Mouse (Mus musculus) lung, postnatal 0 days (tissue): Measurements from ENCODE around the gene Shroom1. TPM values are rescaled to one million over a fixed set of nuclear protein-coding genes. Genes with fewer than 3 reads are reported as not detected.

ENCODE experiments used
- ATAC-seq: fragments of 200-750 bp; cut with Nextera tagmentation; 2 replicates; pipeline ENCODE4 v1.8.0; 2017; ENCODE audit warnings: moderate library complexity
- DNase-seq: peaks from one replicate; pipeline ENCODE4 v3.0.0-alpha.2; 2016; ENCODE audit warnings: low spot score
- H3K27ac ChIP-seq: fragments of 300-500 bp; sonication (generic); 2 replicates; pipeline ENCODE4 v1.5.1; 2014; ENCODE audit warnings: antibody characterized with exemption, mild to moderate bottlenecking, low read length, mixed read lengths
- H3K27me3 ChIP-seq: fragments of 300-500 bp; sonication (generic); replicated peaks from 2 replicates; pipeline ENCODE4 v1.6.1; 2014; ENCODE audit warnings: low read length, mixed read lengths; ENCODE audit not compliant: insufficient read depth
- H3K36me3 ChIP-seq: fragments of 300-500 bp; sonication (generic); 2 replicates; pipeline ENCODE4 v1.6.1; 2014; ENCODE audit warnings: low read length, mixed read lengths; ENCODE audit not compliant: insufficient read depth
- H3K4me1 ChIP-seq: fragments of 300-500 bp; sonication (generic); 2 replicates; pipeline ENCODE4 v1.6.1; 2014; ENCODE audit warnings: antibody characterized with exemption, low read depth, low read length, mixed read lengths; ENCODE audit not compliant: insufficient read depth
- H3K4me2 ChIP-seq: fragments of 300-500 bp; sonication (generic); replicated peaks from 2 replicates; pipeline ENCODE4 v1.6.1; 2014; ENCODE audit warnings: low read depth, mild to moderate bottlenecking, low read length, moderate library complexity, mixed read lengths
- H3K4me3 ChIP-seq: fragments of 300-500 bp; sonication (generic); 2 replicates; pipeline ENCODE4 v1.5.1; 2014; ENCODE audit warnings: low read depth, low read length
- H3K9ac ChIP-seq: fragments of 300-500 bp; sonication (generic); replicated peaks from 2 replicates; pipeline ENCODE4 v1.6.1; 2014; ENCODE audit warnings: low read depth, mild to moderate bottlenecking
- H3K9me3 ChIP-seq: fragments of 300-500 bp; sonication (generic); 2 replicates; pipeline ENCODE4 v1.6.1; 2016; ENCODE audit warnings: low read length, mixed read lengths
- CTCF ChIP-seq: IDR thresholded peaks from 2 replicates; pipeline ENCODE4 v1.5.1; 2016; ENCODE audit warnings: antibody characterized with exemption, mild to moderate bottlenecking
- EP300 ChIP-seq: IDR thresholded peaks from 2 replicates; pipeline ENCODE4 v1.6.1; 2016; ENCODE audit warnings: antibody characterized with exemption, mild to moderate bottlenecking, control low read depth
- WGBS: fragments of 180-500 bp; shearing (Covaris S2); extraction: QIAGEN DNeasy Blood & Tissue Kit; methylation state at CpG from one replicate; pipeline ENCODE4 v1.1.7; 2014; 5-methylcytosine and 5-hydroxymethylcytosine counted together
- polyA plus RNA-seq: library from polyadenylated mRNA; unstranded; fragments of >200 nt; fragmentation: Nextera tagmentation; extraction: Ambion mirVana; gene quantifications from 2 replicates; pipeline ENCODE4 v1.2.1, GENCODE M21; 2015

The Shroom1 gene
- polyA plus RNA-seq, 1 experiment from 2014 or later, result 0.88 TPM

GRCm38 (mm10) chr11:53469968-53470695 is 13.1 kb downstream of the Shroom1 start, which contains the start of gene Gm9837:
Gene Gm9837, minus strand, starts transcription at chr11:53470479.
- 4% methylated on average over 29 of the region's 29 CpGs for WGBS
- Histone ChIP-seq H3K4me3 (no peak within 1 kb of the TSS), H3K9ac (no peak within 1 kb of the TSS), H3K27ac (no peak within 1 kb of the TSS), H3K4me1 (0 out of 2 replicates have a peak, but pooled peaks cover 6% of the 10 kb centered on the region), H3K9me3 (no peaks in the 10 kb centered on the region), H3K36me3 (no peaks in the 10 kb centered on the region), H3K4me2 (peak within 1 kb of the TSS; percentile 3; the same call in 1 of the 2 replicates), H3K27me3 (peaks cover 32% of the 10 kb centered on the region; the same call in 1 of the 2 replicates)
- TF ChIP-seq EP300 (no peak), CTCF (peak; percentile 97)
- DNase-seq, result peak; percentile 90
- peak; percentile 85 for ATAC-seq

- Histone ChIP-seq H3K9ac (no peak overlapping the region), H3K4me2 (no peak overlapping the region), H3K9me3 (no peaks in the 10 kb centered on the region), H3K27ac (no peak overlapping the region), H3K27me3 (peaks cover 35% of the 10 kb centered on the region; the same call in 1 of the 2 replicates), H3K4me3 (no peak overlapping the region), H3K4me1 (no peaks in the 10 kb centered on the region), H3K36me3 (no peaks in the 10 kb centered on the region)
- DNase-seq, result no peak
- no peak for ATAC-seq
- no peak for TF ChIP-seq EP300
- peak; percentile 36 for TF ChIP-seq CTCF
- 76% methylated on average over 3 of the region's 3 CpGs for WGBS
Measured at GRCm38 (mm10) chr11:53472709-53473108, 15.7 kb downstream of the Shroom1 start.

- peaks cover 58% of the 10 kb centered on the region for H3K27me3 ChIP-seq
- no peak overlapping the region for H3K4me2 ChIP-seq
- WGBS, result 25% methylated on average over 8 of the region's 8 CpGs
- ATAC-seq (no peak), DNase-seq (no peak)
- H3K36me3 ChIP-seq, result no peaks in the 10 kb centered on the region
- H3K4me3 ChIP-seq, result no peak overlapping the region
- no peak for TF ChIP-seq CTCF
- no peak for TF ChIP-seq EP300
- H3K9me3 ChIP-seq, result no peaks in the 10 kb centered on the region
- H3K4me1 ChIP-seq, result no peaks in the 10 kb centered on the region; the same call in 1 of the 2 replicates
- H3K27ac ChIP-seq, result no peak overlapping the region
- H3K9ac ChIP-seq, result no peak overlapping the region
Measured at GRCm38 (mm10) chr11:53475620-53476019, 18.6 kb downstream of the Shroom1 start.

GRCm38 (mm10) chr11:53477833-53478232 is 20.8 kb downstream of the Shroom1 start:
- 44% methylated on average over 7 of the region's 7 CpGs for WGBS
- H3K4me2 ChIP-seq, result no peak overlapping the region
- no peak for TF ChIP-seq EP300
- TF ChIP-seq CTCF, result no peak
- no peaks in the 10 kb centered on the region for H3K9me3 ChIP-seq
- H3K4me1 ChIP-seq, result no peaks in the 10 kb centered on the region; the same call in 1 of the 2 replicates
- peaks cover 54% of the 10 kb centered on the region for H3K27me3 ChIP-seq
- DNase-seq (no peak), ATAC-seq (no peak)
- H3K4me3 ChIP-seq, result 0 out of 2 replicates have a peak overlapping the region, but pooled peaks have one; percentile 38
- H3K36me3 ChIP-seq, result no peaks in the 10 kb centered on the region
- H3K27ac ChIP-seq, result no peak overlapping the region
- no peak overlapping the region for H3K9ac ChIP-seq

- no peak overlapping the region for H3K27ac ChIP-seq
- H3K4me1 ChIP-seq, result no peaks in the 10 kb centered on the region; the same call in 1 of the 2 replicates
- ATAC-seq (no peak), DNase-seq (no peak)
- WGBS, result 8% methylated on average over 77 of the region's 79 CpGs
- TF ChIP-seq EP300, result no peak
- TF ChIP-seq CTCF, result no peak
- no peak overlapping the region for H3K9ac ChIP-seq
- H3K9me3 ChIP-seq, result no peaks in the 10 kb centered on the region
- peak overlapping the region; percentile 38 for H3K4me3 ChIP-seq
- no peaks in the 10 kb centered on the region for H3K36me3 ChIP-seq
- peak overlapping the region; percentile 69 for H3K4me2 ChIP-seq
- peaks cover 52% of the 10 kb centered on the region for H3K27me3 ChIP-seq
Measured at GRCm38 (mm10) chr11:53478383-53479170, 21.6 kb downstream of the Shroom1 start.

- no peak overlapping the region for H3K9ac ChIP-seq
- H3K4me3 ChIP-seq, result peak overlapping the region; percentile 38
- TF ChIP-seq CTCF, result no peak
- no peak for TF ChIP-seq EP300
- 3% methylated on average over 54 of the region's 62 CpGs for WGBS
- no peaks in the 10 kb centered on the region; the same call in 1 of the 2 replicates for H3K4me1 ChIP-seq
- H3K27ac ChIP-seq, result no peak overlapping the region
- no peaks in the 10 kb centered on the region for H3K36me3 ChIP-seq
- no peak for DNase-seq
- H3K27me3 ChIP-seq, result peaks cover 45% of the 10 kb centered on the region
- H3K9me3 ChIP-seq, result no peaks in the 10 kb centered on the region
- ATAC-seq, result 0 out of 2 replicates have a peak, but pooled peaks have one; percentile 3
- H3K4me2 ChIP-seq, result peak overlapping the region; percentile 69
Measured at GRCm38 (mm10) chr11:53479171-53479782, 22.3 kb downstream of the Shroom1 start.
